Mouse (Mus musculus): ENCODE measurements around the gene Chadl. TPM values are rescaled to one million over a fixed set of nuclear protein-coding genes. Genes with fewer than 3 reads are reported as not detected.
"Not testable (repeated sequence)": the region's sequence is repeated elsewhere in the genome, so short reads cannot be mapped to it uniquely, and the experiment has no call there.

The Chadl gene
- polyA plus RNA-seq, 1 experiment from 2014 or later, result 1.4 TPM

DNA sequence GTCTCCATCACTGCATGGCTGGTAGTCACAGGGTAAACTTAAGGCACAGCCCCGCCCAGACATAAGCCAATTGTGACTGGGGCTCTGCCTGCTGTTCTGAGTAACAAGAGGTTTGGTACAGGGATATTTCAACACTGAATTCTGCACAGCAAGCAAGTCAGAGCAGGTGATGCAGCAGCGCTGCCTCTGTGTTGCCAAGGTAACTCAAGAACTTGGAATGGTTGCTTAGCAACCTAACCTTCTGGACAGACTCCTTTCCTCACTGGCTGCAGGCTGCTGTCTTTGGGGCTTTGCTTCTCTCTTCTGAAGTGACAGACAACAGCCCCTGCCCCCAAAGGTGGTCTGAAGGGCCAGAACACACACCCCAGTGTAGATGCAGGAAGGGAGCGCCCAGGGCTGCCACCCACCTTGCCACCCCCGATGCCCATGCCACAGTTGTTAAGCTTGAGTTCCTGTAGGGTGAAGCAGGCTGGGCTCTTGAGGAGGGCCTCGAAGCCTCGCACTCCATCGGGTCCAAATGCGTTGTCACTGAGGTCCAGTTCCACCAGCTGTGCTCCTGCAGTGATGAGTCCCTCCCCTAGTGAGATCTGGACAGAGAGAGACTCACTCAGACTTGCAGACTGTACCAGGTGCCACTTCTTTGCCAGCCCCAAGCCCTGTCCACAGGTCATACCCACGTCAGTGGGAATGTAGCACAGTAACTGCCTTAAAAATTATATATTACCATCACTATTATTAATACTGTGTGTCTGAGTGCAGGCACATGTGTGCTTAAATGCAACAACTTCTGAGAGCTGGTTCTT is 21.4 kb upstream of the Chadl start:
- no peaks in the 10 kb centered on the region for H3K9me3 ChIP-seq
- H3K27me3 ChIP-seq (ENCODE audit: insufficient read depth, poor library complexity, severe bottlenecking), result no peaks in the 10 kb centered on the region
- no peak for DNase-seq (ENCODE audit: low spot score)
- 92% methylated on average over 9 of the region's 9 CpGs for WGBS
- H3K4me3 ChIP-seq, result no peak overlapping the region
- H3K4me1 ChIP-seq, result no peaks in the 10 kb centered on the region
- peaks cover 94% of the 10 kb centered on the region for H3K36me3 ChIP-seq
- H3K27ac ChIP-seq, result no peak overlapping the region

DNA sequence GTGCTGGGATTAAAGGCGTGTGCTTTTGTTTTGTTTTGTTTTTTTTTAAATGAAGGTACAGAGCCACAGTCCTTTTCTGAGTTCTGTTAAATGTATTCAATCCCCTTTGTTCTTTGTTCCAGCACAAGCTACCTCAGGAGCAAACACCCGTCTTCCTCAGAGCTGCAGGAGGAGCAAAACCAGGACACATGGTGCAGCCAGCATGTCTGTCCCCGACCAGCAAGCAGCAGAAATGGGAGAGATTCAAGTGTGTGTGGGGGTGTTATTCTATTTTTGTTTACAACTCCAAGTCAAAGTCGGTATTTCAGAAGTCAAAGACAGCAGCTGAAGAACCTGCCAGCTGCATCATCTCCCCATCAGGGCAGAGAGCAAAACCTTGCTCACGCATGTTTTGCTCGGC is 16.7 kb upstream of the Chadl start:
- H3K9me3 ChIP-seq, result no peaks in the 10 kb centered on the region
- no peaks in the 10 kb centered on the region for H3K4me1 ChIP-seq
- WGBS, result 87% methylated on average over 6 of the region's 6 CpGs
- no peaks in the 10 kb centered on the region for H3K27me3 ChIP-seq (ENCODE audit: insufficient read depth, poor library complexity, severe bottlenecking)
- no peak overlapping the region for H3K4me3 ChIP-seq
- no peak for DNase-seq (ENCODE audit: low spot score)
- H3K27ac ChIP-seq, result no peak overlapping the region
- H3K36me3 ChIP-seq, result peaks cover 93% of the 10 kb centered on the region

DNA sequence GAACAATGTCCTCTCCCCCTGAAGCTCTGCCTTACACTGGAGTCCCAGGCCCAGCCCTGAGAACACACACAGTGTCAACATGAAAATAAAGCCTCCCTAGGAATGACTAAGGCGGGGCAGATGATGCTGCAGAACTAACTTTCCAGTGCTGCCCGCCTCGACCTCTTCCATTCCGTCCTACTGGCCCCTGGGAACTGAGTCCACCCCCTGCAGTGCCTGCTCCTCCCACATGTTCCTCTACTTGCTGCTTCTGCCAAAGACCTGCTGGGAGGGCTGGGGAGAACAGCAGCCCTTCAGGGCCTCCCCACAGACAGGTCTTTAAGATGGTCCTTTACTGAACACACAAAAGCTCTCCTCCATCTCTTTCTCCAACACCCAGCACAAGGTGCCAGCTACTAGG is 13.7 kb upstream of the Chadl start:
- DNase-seq (ENCODE audit: low spot score), result no peak
- Histone ChIP-seq H3K27ac (no peak overlapping the region), H3K4me1 (no peaks in the 10 kb centered on the region), H3K36me3 (peaks cover 90% of the 10 kb centered on the region), H3K9me3 (no peaks in the 10 kb centered on the region), H3K4me3 (no peak overlapping the region), H3K27me3 (ENCODE audit: insufficient read depth, poor library complexity, severe bottlenecking) (no peaks in the 10 kb centered on the region)
- WGBS, result 88% methylated on average over 4 of the region's 4 CpGs

DNA sequence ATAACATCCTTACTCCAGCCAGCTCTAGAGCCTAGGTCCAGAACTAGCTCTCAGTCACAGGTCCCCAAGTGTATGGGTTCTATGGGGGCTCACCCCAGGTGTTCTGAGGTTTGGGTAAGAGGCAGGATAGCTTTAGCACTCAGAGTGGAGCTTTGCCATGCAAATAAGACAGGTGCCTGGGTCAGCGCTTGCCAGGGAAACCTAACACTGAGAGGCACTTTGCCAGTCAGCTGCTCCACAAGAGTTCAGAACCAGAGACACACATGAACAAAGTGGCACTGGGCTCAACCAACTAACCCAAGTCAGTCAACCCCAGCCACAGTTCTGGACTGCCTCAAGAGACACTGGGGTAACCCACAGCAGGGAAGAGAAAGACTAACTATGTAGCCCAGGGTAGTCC is 12.6 kb upstream of the Chadl start:
- H3K9me3 ChIP-seq, result no peaks in the 10 kb centered on the region
- WGBS, result 92% methylated on average over 1 of the region's 1 CpGs

DNA sequence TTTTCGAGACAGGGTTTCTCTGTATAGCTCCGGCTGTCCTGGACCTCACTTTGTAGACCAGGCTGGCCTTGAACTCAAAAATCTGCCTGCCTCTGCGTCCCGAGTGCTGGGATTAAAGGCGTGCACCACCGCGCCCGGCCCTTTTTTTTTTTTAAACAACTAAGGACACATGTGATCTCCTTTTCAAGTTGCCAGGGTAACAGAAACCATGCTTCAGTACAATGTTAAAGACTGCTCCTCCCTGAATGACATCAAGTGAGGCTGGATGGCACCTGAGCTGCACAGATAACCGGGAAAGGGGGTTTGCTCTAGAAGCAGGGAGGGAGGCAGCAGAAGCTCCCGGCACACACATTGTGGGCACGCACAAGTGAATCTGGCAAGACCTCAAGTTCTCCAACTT is 11.9 kb upstream of the Chadl start:
- Histone ChIP-seq H3K36me3 (peaks cover 96% of the 10 kb centered on the region), H3K9me3 (no peaks in the 10 kb centered on the region), H3K27ac (no peak overlapping the region), H3K27me3 (ENCODE audit: insufficient read depth, poor library complexity, severe bottlenecking) (no peaks in the 10 kb centered on the region), H3K4me3 (no peak overlapping the region), H3K4me1 (no peaks in the 10 kb centered on the region)
- 93% methylated on average over 11 of the region's 11 CpGs for WGBS
- DNase-seq (ENCODE audit: low spot score), result no peak

More for the DNA sequence above, 12.6 kb upstream of the Chadl start:
- Histone ChIP-seq H3K36me3 (peaks cover 91% of the 10 kb centered on the region), H3K4me3 (no peak overlapping the region), H3K4me1 (no peaks in the 10 kb centered on the region), H3K27ac (no peak overlapping the region), H3K27me3 (ENCODE audit: insufficient read depth, poor library complexity, severe bottlenecking) (no peaks in the 10 kb centered on the region)
- no peak for DNase-seq (ENCODE audit: low spot score)

DNA sequence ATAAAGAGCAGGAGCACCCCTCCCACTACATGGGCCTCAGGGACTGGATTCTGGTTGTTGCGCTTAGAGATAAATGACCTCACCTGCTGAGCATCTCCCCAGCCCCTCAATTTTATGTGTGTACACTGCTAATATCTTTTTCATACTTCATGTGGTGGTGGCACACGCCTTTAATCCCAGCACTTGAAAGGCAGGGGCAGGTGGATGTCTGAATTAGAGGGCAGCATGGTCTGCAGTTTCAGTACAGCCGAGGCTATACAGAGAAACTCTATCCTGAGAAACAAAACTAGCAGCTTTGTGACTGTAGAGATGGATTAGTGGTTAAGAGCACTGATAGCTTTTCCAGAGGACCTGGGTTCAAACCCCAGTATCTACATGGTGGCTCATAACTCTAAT is 6.0 kb upstream of the Chadl start:
- 89% methylated on average over 3 of the region's 3 CpGs for WGBS
- peaks cover 60% of the 10 kb centered on the region for H3K36me3 ChIP-seq
- no peak overlapping the region for H3K4me3 ChIP-seq
- H3K4me1 ChIP-seq, result no peaks in the 10 kb centered on the region
- no peaks in the 10 kb centered on the region; the same call in 1 of the 2 replicates for H3K27me3 ChIP-seq (ENCODE audit: insufficient read depth, poor library complexity, severe bottlenecking)
- H3K9me3 ChIP-seq, result no peaks in the 10 kb centered on the region
- H3K27ac ChIP-seq, result no peak overlapping the region
- no peak for DNase-seq (ENCODE audit: low spot score)

DNA sequence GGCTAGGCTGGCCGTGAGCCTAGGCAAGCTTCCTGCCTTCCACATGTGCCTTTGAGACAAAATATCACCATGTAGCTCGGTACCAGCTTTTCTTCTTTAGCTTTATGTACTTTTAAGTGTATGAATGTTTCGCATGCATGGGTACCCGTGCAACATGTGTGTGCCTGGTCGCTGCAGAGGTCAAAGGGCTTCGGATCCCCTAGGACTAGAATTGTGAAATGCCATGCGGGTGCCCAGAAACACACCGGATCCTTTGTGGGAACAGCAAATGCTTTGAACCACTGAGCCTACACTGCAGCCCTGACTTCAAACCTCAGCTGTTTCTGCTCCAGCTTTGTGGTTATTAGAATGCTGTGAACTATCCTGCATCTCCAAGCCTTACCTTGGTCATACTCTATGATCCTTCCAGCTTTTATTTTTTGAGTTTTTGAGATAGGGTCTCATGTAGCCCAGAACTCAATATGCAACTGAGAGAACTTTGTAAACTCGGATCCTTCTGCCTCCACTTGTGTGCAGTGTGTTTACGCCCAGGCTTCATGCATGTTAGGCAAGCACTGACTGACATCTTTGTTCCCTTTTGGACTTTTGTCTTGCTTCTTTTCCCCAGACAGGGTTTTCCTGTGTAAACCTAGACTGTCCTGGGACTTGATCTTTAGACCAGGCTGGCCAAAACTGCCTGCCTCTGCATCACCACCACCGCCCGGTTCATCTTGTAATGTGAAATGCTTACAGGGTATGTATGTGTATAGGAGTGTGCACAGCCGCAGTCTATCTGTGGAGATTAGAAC is 5.4 kb upstream of the Chadl start:
- Histone ChIP-seq H3K27ac (no peak overlapping the region), H3K4me3 (no peak overlapping the region), H3K4me1 (no peaks in the 10 kb centered on the region), H3K9me3 (no peaks in the 10 kb centered on the region), H3K27me3 (ENCODE audit: insufficient read depth, poor library complexity, severe bottlenecking) (peaks cover under 1% of the 10 kb centered on the region; the same call in 1 of the 2 replicates), H3K36me3 (peaks cover 54% of the 10 kb centered on the region)
- 87% methylated on average over 13 of the region's 13 CpGs for WGBS
- DNase-seq (ENCODE audit: low spot score), result no peak

DNA sequence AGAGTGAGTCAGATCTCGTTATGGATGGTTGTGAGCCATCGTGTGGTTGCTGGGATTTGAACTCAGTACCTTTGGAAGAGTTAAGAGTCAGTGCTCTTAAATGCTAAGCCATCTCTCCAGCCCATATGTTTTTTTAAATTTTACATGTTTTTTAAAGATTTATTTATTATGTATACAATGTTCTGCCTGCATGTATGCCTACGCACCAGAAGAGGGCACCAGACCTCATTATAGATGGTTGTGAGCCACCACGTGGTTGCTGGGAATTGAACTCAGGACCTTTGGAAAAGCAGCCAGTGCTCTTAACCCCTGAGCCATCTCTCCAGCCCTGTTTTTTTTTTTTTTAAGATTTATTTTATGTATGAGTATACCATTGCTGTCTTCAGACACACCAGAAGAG is 4.3 kb upstream of the Chadl start:
- H3K9me3 ChIP-seq; H3K4me3 ChIP-seq; H3K27ac ChIP-seq; H3K4me1 ChIP-seq; DNase-seq (ENCODE audit: low spot score): not testable (repeated sequence)
- WGBS, result 77% methylated on average over 4 of the region's 4 CpGs
- Histone ChIP-seq H3K27me3 (ENCODE audit: insufficient read depth, poor library complexity, severe bottlenecking) (peaks cover 12% of the 10 kb centered on the region), H3K36me3 (peaks cover 44% of the 10 kb centered on the region)

DNA sequence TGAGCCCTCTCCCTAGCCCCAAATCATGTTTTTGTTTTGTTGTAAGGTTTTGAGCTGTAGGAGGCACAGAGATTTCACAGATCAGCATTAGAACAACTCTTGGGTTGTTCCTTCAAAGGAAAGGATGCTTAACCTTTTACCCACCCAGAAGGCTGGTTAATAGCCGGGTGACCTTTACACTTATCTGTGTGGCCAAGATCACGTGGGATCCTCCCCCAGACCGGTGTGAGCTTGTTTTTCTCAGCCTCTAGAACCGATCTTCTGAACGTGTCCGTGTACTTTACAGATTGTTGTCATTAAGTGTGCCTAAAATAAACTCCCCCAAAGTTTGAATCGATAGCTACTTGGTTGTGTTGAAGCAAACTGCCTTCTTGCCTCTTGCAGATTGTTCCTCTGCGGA is 3.5 kb upstream of the Chadl start:
- Histone ChIP-seq H3K27me3 (ENCODE audit: insufficient read depth, poor library complexity, severe bottlenecking) (peaks cover 20% of the 10 kb centered on the region), H3K27ac (no peak overlapping the region), H3K36me3 (peaks cover 36% of the 10 kb centered on the region), H3K9me3 (no peaks in the 10 kb centered on the region), H3K4me3 (no peak overlapping the region), H3K4me1 (no peaks in the 10 kb centered on the region)
- 70% methylated on average over 8 of the region's 8 CpGs for WGBS
- no peak for DNase-seq (ENCODE audit: low spot score)

DNA sequence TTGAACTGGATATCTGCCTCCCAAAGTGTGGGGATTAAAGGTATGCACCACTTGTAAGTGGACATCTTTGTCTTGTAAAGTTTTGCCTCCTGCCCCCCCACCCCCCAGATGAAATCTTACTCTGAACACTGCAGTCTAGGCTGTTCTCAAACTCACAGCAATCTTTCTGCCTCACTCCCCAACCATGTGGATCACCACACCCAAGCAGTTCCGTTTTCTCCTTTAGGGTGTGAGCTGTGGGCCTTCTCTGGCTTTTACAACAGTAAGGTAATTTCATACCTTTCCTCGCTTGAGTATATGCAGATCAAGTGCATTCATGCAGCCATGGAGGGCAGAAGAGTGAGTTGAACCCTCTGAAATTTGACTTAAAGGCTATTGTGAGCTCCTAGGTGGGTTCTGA is 3.1 kb upstream of the Chadl start:
- 77% methylated on average over 2 of the region's 2 CpGs for WGBS
- H3K4me3 ChIP-seq, result no peak overlapping the region
- DNase-seq (ENCODE audit: low spot score), result no peak
- H3K36me3 ChIP-seq, result peaks cover 32% of the 10 kb centered on the region
- H3K9me3 ChIP-seq, result no peaks in the 10 kb centered on the region
- no peaks in the 10 kb centered on the region for H3K4me1 ChIP-seq
- H3K27ac ChIP-seq, result no peak overlapping the region
- H3K27me3 ChIP-seq (ENCODE audit: insufficient read depth, poor library complexity, severe bottlenecking), result peaks cover 24% of the 10 kb centered on the region

DNA sequence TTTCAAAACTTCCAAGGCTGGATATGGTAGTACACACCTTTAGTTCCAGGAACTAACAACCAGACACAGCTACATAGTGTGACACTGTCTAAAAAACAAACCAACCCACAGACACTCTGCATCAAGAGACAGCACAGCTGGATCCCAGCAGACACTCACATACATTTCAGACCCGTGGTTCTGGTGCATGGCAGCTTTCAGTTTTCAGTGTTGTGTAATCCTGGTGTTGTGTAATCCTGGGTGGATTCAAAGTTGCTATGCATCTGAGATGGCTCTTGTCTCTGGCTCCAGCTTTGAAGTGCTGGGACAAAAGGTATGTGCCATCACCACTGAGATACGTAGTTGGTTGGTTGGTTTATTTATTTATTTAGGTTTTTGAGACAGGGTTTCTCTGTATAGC is 1.4 kb upstream of the Chadl start:
- Histone ChIP-seq H3K9me3 (no peaks in the 10 kb centered on the region), H3K27ac (no peak overlapping the region), H3K27me3 (ENCODE audit: insufficient read depth, poor library complexity, severe bottlenecking) (peaks cover 40% of the 10 kb centered on the region), H3K4me1 (peaks cover 16% of the 10 kb centered on the region), H3K36me3 (peaks cover 19% of the 10 kb centered on the region), H3K4me3 (no peak overlapping the region)
- 70% methylated on average over 2 of the region's 2 CpGs for WGBS
- no peak for DNase-seq (ENCODE audit: low spot score)

DNA sequence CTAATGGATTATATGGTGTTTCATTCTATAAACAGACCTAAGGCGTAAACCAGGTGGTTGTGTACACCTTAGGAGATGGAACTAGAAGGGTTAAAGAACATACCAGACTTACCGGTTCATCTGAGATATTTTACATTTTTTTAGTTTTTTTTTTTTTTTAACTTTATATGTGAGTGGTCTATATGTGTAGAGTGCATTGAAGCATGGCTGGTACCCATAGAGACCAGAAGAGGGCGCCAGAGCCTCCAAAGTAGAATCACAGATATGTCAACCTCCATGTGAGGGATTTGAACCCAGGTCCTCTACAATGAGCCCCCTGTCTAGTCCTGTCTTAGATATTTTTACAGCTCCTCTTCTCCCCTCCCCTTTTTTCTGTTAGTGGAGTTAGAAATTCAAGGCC is 760 bp upstream of the Chadl start:
- peaks cover 47% of the 10 kb centered on the region for H3K27me3 ChIP-seq (ENCODE audit: insufficient read depth, poor library complexity, severe bottlenecking)
- no peak overlapping the region for H3K27ac ChIP-seq
- WGBS, result 49% methylated on average over 3 of the region's 3 CpGs
- no peaks in the 10 kb centered on the region for H3K9me3 ChIP-seq
- H3K4me3 ChIP-seq, result no peak overlapping the region
- H3K4me1 ChIP-seq, result peaks cover 20% of the 10 kb centered on the region
- peaks cover 12% of the 10 kb centered on the region for H3K36me3 ChIP-seq
- no peak for DNase-seq (ENCODE audit: low spot score)

DNA sequence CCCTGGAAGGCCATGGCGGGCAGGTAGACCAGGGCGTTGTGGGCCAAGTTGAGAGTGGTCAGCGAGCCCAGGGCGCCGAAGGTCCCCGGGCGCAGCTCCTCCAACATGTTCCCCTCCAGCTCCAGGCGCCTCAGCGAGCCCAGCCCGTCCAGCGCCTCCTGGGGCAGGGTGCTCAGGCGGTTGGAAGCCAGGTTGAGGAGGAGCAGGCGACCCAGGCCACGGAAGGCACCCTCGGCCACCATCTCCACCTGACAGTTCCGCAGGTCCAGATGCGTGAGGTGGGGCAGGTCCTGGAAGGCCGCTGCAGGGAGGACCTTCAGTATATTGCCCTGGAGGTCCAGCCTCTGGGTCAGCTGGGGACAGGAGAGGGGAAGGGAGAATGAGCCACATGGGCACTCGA is 2.2 kb downstream of the Chadl start:
- H3K36me3 ChIP-seq, result 0 out of 2 replicates have a peak, but pooled peaks cover 4% of the 10 kb centered on the region
- H3K9me3 ChIP-seq, result no peaks in the 10 kb centered on the region
- peak overlapping the region; percentile 83 for H3K27ac ChIP-seq
- peaks cover 20% of the 10 kb centered on the region for H3K4me1 ChIP-seq
- peak overlapping the region; percentile 76 for H3K4me3 ChIP-seq
- peaks cover 70% of the 10 kb centered on the region for H3K27me3 ChIP-seq (ENCODE audit: insufficient read depth, poor library complexity, severe bottlenecking)
- WGBS, result 26% methylated on average over 19 of the region's 19 CpGs
- DNase-seq (ENCODE audit: low spot score), result no peak

Measured in heart, embryonic 10.5 days (tissue).